ENCODE assay signal across 8 mouse cellular contexts in the genomic region with DNA sequence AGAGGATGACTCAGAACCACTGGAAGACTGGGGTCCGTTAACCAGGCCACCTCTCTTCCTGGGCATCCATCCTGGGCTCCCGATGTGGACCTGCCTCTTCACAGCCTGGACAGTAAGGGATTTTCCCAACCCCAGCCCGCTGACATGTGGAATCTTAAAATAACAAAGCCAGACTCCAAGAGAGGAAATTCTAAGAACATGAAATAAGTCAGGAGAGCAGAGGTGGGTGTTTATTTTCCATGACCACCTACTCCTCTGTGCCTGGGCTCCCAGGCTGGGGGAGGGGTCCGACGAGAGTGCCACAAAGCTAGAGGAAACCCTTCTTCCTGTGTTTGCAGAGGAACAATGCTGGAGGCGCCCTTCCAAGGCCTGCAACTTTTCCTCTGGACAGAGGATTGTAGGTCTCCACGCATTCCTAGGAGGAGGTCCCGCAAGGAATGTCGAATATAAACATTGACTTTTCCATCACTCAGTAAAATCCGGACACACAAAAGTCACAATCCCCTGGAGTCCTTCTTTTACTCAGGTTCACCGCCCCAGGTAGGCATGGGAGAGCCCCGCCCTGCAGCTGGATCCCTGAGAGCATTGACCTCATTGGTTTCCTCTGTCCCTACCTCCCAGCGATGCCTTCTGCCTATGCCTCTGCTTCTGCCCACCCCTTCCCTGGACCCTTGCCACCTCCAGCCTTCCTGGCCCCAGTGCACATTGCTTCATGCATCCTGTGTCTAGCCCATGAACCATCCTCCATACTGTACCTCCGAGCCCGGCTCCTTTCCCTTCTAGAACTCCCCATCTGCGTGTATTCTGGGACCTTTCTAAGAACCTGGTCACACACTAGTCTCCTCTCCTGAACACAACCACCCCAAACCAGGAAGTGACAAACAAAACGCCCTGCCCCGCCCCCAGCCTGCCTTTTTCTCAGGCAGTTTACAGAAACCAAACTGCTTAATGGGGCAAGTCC. TPM values are rescaled to one million over a fixed set of nuclear protein-coding genes. Genes with fewer than 3 reads are reported as not detected.
DNase-seq lines count a peak whose midpoint lies in the region; ATAC-seq lines count a peak whose summit lies in the region.

No protein-coding gene starts in this region.

- no peaks in the 10 kb centered on the region for H3K9me3 ChIP-seq in heart, embryonic 14.5 days (ENCODE audit: control insufficient read depth, low read length)
- H3K9me3 ChIP-seq in limb, embryonic 11.5 days (ENCODE audit: control insufficient read depth, low read length): no peaks in the 10 kb centered on the region
- H3K9me3 ChIP-seq in neural tube, embryonic 14.5 days (ENCODE audit: control insufficient read depth, low read length): no peaks in the 10 kb centered on the region

- DNase-seq in cerebellum, postnatal 10 days: peak; percentile 65 to 69
- no peak for DNase-seq in cerebellum, adult 11 months
- DNase-seq in limb, embryonic 11.5 days (ENCODE audit: low spot score): no peak
- DNase-seq in ovary, postnatal 10 days (ENCODE audit: low spot score): no peak
- no peak for DNase-seq in frontal cortex, postnatal 10 days (ENCODE audit: low spot score in 2 of 2)

- H3K4me2 ChIP-seq in heart, embryonic 14.5 days (ENCODE audit: low read length): peak overlapping the region; percentile 37
- no peak overlapping the region for H3K4me2 ChIP-seq in limb, embryonic 11.5 days (ENCODE audit: low read depth, severe bottlenecking)
- no peak overlapping the region for H3K4me2 ChIP-seq in neural tube, embryonic 14.5 days (ENCODE audit: low read depth, low read length)

- peak; percentile 70 for ATAC-seq in heart, embryonic 14.5 days (ENCODE audit: insufficient number of reproducible peaks, insufficient read depth, low FRiP score, low read depth)
- no peak for ATAC-seq in limb, embryonic 11.5 days (ENCODE audit: insufficient number of reproducible peaks, low FRiP score, low TSS enrichment, low read depth)
- ATAC-seq in neural tube, embryonic 14.5 days (ENCODE audit: low read depth): no peak

- H3K27ac ChIP-seq in brown adipose tissue, adult 24 weeks (replicated peaks; ENCODE audit: low read depth, low read length): peak overlapping the region; percentile 88
- H3K27ac ChIP-seq in heart, embryonic 14.5 days (replicated peaks in 1 of 2; ENCODE audit: control insufficient read depth in 1 of 2, insufficient read depth in 1 of 2, low read depth in 2 of 2, low read length in 2 of 2): peak overlapping the region; percentile 57 to 78
- 0 out of 2 replicates have a peak overlapping the region, but pooled peaks have one; percentile 40 for H3K27ac ChIP-seq in limb, embryonic 11.5 days (replicated peaks; ENCODE audit: low read depth, low read length)
- peak overlapping the region; percentile 40; the same call in 1 of the 2 replicates for H3K27ac ChIP-seq in neural tube, embryonic 14.5 days (ENCODE audit: low read depth, low read length)

- 45% methylated on average over 18 of the region's 18 CpGs for WGBS in heart, embryonic 14.5 days
- WGBS in limb, embryonic 11.5 days: 61% methylated on average over 18 of the region's 18 CpGs
- WGBS in neural tube, embryonic 14.5 days: 66% methylated on average over 18 of the region's 18 CpGs

- peaks cover 19% of the 10 kb centered on the region for H3K4me1 ChIP-seq in brown adipose tissue, adult 24 weeks (ENCODE audit: control insufficient read depth, insufficient read depth, insufficient read length, low read length)
- H3K4me1 ChIP-seq in heart, embryonic 14.5 days (ENCODE audit: control insufficient read depth in 2 of 2, insufficient read depth in 2 of 2, low read length in 2 of 2): peaks cover 32 to 37% of the 10 kb centered on the region in 2 experiments
- H3K4me1 ChIP-seq in limb, embryonic 11.5 days (ENCODE audit: control insufficient read depth, insufficient read depth, low read length): peaks cover 7% of the 10 kb centered on the region; the same call in 1 of the 2 replicates
- no peaks in the 10 kb centered on the region for H3K4me1 ChIP-seq in neural tube, embryonic 14.5 days (ENCODE audit: control insufficient read depth, insufficient read depth, low read length)

- 0 out of 2 replicates have a peak overlapping the region, but pooled peaks have one; percentile 4 for H3K4me3 ChIP-seq in brown adipose tissue, adult 24 weeks (ENCODE audit: insufficient read depth, low read depth, low read length)
- H3K4me3 ChIP-seq in heart, embryonic 14.5 days (ENCODE audit: control insufficient read depth in 1 of 2, insufficient read depth in 1 of 2, low read depth in 1 of 2, low read length in 2 of 2): no peak overlapping the region
- no peak overlapping the region for H3K4me3 ChIP-seq in limb, embryonic 11.5 days (ENCODE audit: low read depth, low read length)
- H3K4me3 ChIP-seq in neural tube, embryonic 14.5 days (ENCODE audit: low read depth, low read length): no peak overlapping the region

- no peak overlapping the region for H3K9ac ChIP-seq in heart, embryonic 14.5 days (ENCODE audit: low read length)
- no peak overlapping the region; the same call in 1 of the 2 replicates for H3K9ac ChIP-seq in limb, embryonic 11.5 days (ENCODE audit: low read length)
- H3K9ac ChIP-seq in neural tube, embryonic 14.5 days (replicated peaks; ENCODE audit: low read depth, low read length): no peak overlapping the region

- H3K36me3 ChIP-seq in heart, embryonic 14.5 days (ENCODE audit: control insufficient read depth, insufficient read depth, low read length): no peaks in the 10 kb centered on the region
- no peaks in the 10 kb centered on the region for H3K36me3 ChIP-seq in limb, embryonic 11.5 days (ENCODE audit: control insufficient read depth, insufficient read depth, low read length)
- H3K36me3 ChIP-seq in neural tube, embryonic 14.5 days (ENCODE audit: control insufficient read depth, insufficient read depth, low read length): no peaks in the 10 kb centered on the region

- H3K27me3 ChIP-seq in heart, embryonic 14.5 days (ENCODE audit: control insufficient read depth, insufficient read depth, low read length): no peaks in the 10 kb centered on the region
- H3K27me3 ChIP-seq in limb, embryonic 11.5 days (ENCODE audit: control insufficient read depth, insufficient read depth, low read length): no peaks in the 10 kb centered on the region
- no peaks in the 10 kb centered on the region for H3K27me3 ChIP-seq in neural tube, embryonic 14.5 days (ENCODE audit: control insufficient read depth, insufficient read depth, low read length)

RNA-seq across cellular contexts. Expression of gene Ryk, which starts 56.8 kb away (rescaled TPM):
- polyA plus RNA-seq in brown adipose tissue, adult 24 weeks (2012; ENCODE audit: insufficient read depth, insufficient read length, missing spikeins): 29.7 and 34.5 TPM in 2 replicates
- polyA plus RNA-seq in heart, embryonic 14.5 days (2014; fragmentation: Nextera tagmentation; extraction: Ambion mirVana): 28.3 and 43.0 TPM in 2 replicates
- polyA plus RNA-seq in limb, embryonic 11.5 days (2014; fragmentation: Nextera tagmentation; extraction: Ambion mirVana): 31.6 and 43.0 TPM in 2 replicates
- 13.3 and 17.7 TPM in 2 replicates for polyA plus RNA-seq in neural tube, embryonic 14.5 days (2014; fragmentation: Nextera tagmentation; extraction: Ambion mirVana)

Comparison
In these comparisons a context has a peak if more than half of its experiments do, and no peak if none do; other contexts are left out.
1. DNase-seq: peak in cerebellum, postnatal 10 days (2 of 2); none in cerebellum, adult 11 months (single experiment), limb, embryonic 11.5 days (single experiment), ovary, postnatal 10 days (single experiment) and frontal cortex, postnatal 10 days (0 of 2).
2. Peak in every context shown above with its lines, with median percentiles within 50 percentile points of each other: H3K27ac ChIP-seq.